Mouse (Mus musculus): ENCODE measurements at regions not wholly inside any gene's neighbourhood (a gene's known extent, or its start where the extent isn't known, plus 50 kb on each side); places are given as distances from the start of the nearest gene placed in this dataset.
"Not testable (repeated sequence)": the region's sequence is repeated elsewhere in the genome, so short reads cannot be mapped to it uniquely, and the experiment has no call there.

DNA sequence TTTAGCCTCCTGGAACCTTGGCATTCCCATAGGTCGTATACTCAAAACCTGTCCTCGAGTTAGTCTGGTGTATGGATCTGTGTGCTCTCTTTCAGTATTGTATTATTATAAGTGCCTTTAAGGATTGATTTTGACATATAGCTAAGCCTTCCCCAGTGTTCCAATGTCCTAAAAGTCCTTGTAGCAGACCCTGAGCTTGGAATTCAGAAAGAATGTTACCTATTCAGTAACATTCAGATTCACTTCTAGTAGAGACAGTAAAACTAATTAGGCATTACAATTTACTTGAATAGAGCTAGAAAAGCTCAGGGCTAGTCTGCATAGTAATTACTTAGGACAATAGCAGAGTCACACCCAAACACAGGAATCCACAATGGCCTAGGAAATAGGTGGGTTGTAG lies 219.8 kb downstream of the 5530400C23Rik start:
- WGBS = 67% methylated on average over 2 of the region's 2 CpGs
- not testable (repeated sequence) for H3K9me3 ChIP-seq (ENCODE audit: control insufficient read depth); H3K27ac ChIP-seq (ENCODE audit: low read depth, low read length); H3K36me3 ChIP-seq (ENCODE audit: control insufficient read depth, insufficient read depth); H3K27me3 ChIP-seq (replicated peaks; ENCODE audit: control insufficient read depth, insufficient read depth, low read length); H3K4me1 ChIP-seq (replicated peaks; ENCODE audit: control insufficient read depth, insufficient read depth, low read length); H3K4me3 ChIP-seq (ENCODE audit: low read depth, low read length); H3K4me2 ChIP-seq (replicated peaks; ENCODE audit: low read depth); ATAC-seq; H3K9ac ChIP-seq (ENCODE audit: low read depth, low read length)

DNA sequence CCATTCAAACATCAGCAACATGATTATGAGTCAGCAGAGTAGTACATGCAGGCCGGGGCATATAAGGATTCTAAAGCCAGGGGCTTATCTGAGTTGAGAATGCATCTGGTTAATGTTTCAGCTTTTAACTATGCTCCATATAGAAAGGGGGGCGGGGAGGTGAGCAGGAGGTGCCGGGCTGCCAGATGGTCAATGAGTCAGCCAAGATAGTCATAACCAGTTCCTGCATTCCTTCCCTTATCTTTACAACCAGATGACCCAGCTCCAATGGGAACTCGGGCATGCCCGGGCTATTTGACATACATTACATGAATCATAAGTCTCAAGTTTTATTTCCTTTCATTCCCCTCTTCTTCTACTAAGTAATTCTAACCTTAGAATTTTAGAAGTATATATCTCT lies 261.5 kb downstream of the 5530400C23Rik start:
- WGBS = 49% methylated on average over 5 of the region's 5 CpGs
- Histone ChIP-seq H3K9ac (ENCODE audit: low read depth, low read length) (no peak overlapping the region), H3K36me3 (ENCODE audit: control insufficient read depth, insufficient read depth) (no peaks in the 10 kb centered on the region), H3K4me3 (ENCODE audit: low read depth, low read length) (no peak overlapping the region), H3K27me3 (replicated peaks; ENCODE audit: control insufficient read depth, insufficient read depth, low read length) (no peaks in the 10 kb centered on the region), H3K4me2 (replicated peaks; ENCODE audit: low read depth) (no peak overlapping the region), H3K4me1 (replicated peaks; ENCODE audit: control insufficient read depth, insufficient read depth, low read length) (no peaks in the 10 kb centered on the region), H3K27ac (ENCODE audit: low read depth, low read length) (no peak overlapping the region), H3K9me3 (ENCODE audit: control insufficient read depth) (no peaks in the 10 kb centered on the region)
- TF ChIP-seq CTCF (IDR thresholded peaks at IDR 0.05; ENCODE audit: low read depth) = no peak
- peak; percentile 91 for ATAC-seq

DNA sequence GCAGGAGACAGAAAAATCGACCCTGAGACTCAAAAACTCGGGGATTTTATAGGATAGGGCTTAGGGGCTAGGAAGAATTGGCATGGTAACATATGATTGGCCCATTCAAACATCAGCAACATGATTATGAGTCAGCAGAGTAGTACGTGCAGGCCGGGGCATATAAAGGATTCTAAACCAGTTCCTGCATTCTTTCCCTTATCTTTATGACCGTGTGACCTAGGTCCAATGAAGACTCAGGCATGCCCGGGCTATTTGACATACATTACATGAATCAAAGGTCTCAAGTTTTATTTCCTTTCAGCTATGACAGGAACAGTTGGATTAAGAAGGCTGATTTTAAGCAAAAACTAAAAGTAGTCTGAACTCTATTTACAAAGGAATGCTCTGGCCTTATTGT lies 262.2 kb downstream of the 5530400C23Rik start:
- Histone ChIP-seq H3K27me3 (replicated peaks; ENCODE audit: control insufficient read depth, insufficient read depth, low read length) (no peaks in the 10 kb centered on the region), H3K9me3 (ENCODE audit: control insufficient read depth) (no peaks in the 10 kb centered on the region), H3K36me3 (ENCODE audit: control insufficient read depth, insufficient read depth) (no peaks in the 10 kb centered on the region), H3K4me1 (replicated peaks; ENCODE audit: control insufficient read depth, insufficient read depth, low read length) (no peaks in the 10 kb centered on the region), H3K9ac (ENCODE audit: low read depth, low read length) (no peak overlapping the region), H3K4me3 (ENCODE audit: low read depth, low read length) (no peak overlapping the region), H3K27ac (ENCODE audit: low read depth, low read length) (no peak overlapping the region), H3K4me2 (replicated peaks; ENCODE audit: low read depth) (no peak overlapping the region)
- WGBS = 57% methylated on average over 6 of the region's 6 CpGs
- peak; percentile 86 for ATAC-seq
- no peak for TF ChIP-seq CTCF (IDR thresholded peaks at IDR 0.05; ENCODE audit: low read depth)
